Mouse (Mus musculus): Measurements from ENCODE around the gene Prame. TPM values are rescaled to one million over a fixed set of nuclear protein-coding genes. Genes with fewer than 3 reads are reported as not detected.

The Prame gene
- total RNA-seq (2012; rRNA removed): 0.08 TPM in 2 replicates
- not detected in 2 replicates for total RNA-seq (2014; rRNA removed)
- not detected in 2 replicates for polyA plus RNA-seq (2012; ENCODE audit: insufficient read length, low read depth)

- Histone ChIP-seq H3K27ac (ENCODE audit: insufficient read depth, low read depth) (no peak within 1 kb of the TSS), H3K9ac (ENCODE audit: insufficient read depth, low read depth) (no peak within 1 kb of the TSS), H3K79me2 (replicated peaks; ENCODE audit: control insufficient read depth, extremely low read depth, insufficient read depth, poor library complexity, severe bottlenecking) (no peaks in the 10 kb centered on the region), H3K27me3 (replicated peaks) (no peaks in the 10 kb centered on the region), H3K4me3 (replicated peaks in 1 of 3; ENCODE audit: low read depth in 2 of 3, low read length in 2 of 3, poor library complexity in 1 of 3) (no peak within 1 kb of the TSS), H3K4me1 (ENCODE audit: control insufficient read depth in 1 of 2, insufficient read depth in 2 of 2) (no peaks in the 10 kb centered on the region), H3K4me2 (ENCODE audit: insufficient read depth, low read depth, poor library complexity, severe bottlenecking) (no peak within 1 kb of the TSS), H3K9me3 (replicated peaks; ENCODE audit: low read length) (no peaks in the 10 kb centered on the region), H3K36me3 (replicated peaks in 1 of 2; ENCODE audit: control insufficient read depth in 1 of 2, insufficient read depth in 1 of 2, low read length in 1 of 2) (no peaks in the 10 kb centered on the region)
- TF ChIP-seq TBP (conservative IDR thresholded peaks at IDR 0.05; ENCODE audit: low read depth, low read length) (no peak), CHD1 (IDR thresholded peaks at IDR 0.05; ENCODE audit: low read depth, low read length) (no peak), MAX (IDR thresholded peaks at IDR 0.05; ENCODE audit: low read length) (no peak), USF1 (IDR thresholded peaks at IDR 0.05; ENCODE audit: low read depth, low read length) (peak; percentile 14; the same call in 1 of the 2 replicates)
- in situ Hi-C loops (cut with MboI; ENCODE audit: low pct_ligation_motif_present, low pct_unique_long_range_greater_than_20kb, low sequenced_read_pairs): no loop called here
- no peak for DNase-seq (ENCODE audit: extremely low read depth)
- dilution Hi-C loops (cut with MboI; ENCODE audit: extremely low pct_ligation_motif_present, extremely low pct_unique_long_range_greater_than_20kb, low sequenced_read_pairs): no loop called here
Measured at GRCm38 (mm10) chrX:135627605-135628004, at the start of gene Prame. TSS of gene Prame (minus strand) at chrX:135627705.

GRCm38 (mm10) chrX:135652173-135652772, 24.8 kb upstream of the Prame start:
- no peaks in the 10 kb centered on the region for H3K9me3 ChIP-seq (replicated peaks; ENCODE audit: low read length)
- in situ Hi-C loops (cut with MboI; ENCODE audit: low pct_ligation_motif_present, low pct_unique_long_range_greater_than_20kb, low sequenced_read_pairs) (loop anchor here (25.0 kb wide), 1 partner anchor 160 kb away; no protein-coding TSS in a partner anchor), dilution Hi-C loops (cut with MboI; ENCODE audit: extremely low pct_ligation_motif_present, extremely low pct_unique_long_range_greater_than_20kb, low sequenced_read_pairs) (no loop called here)
- H3K27ac ChIP-seq (ENCODE audit: insufficient read depth, low read depth): no peak overlapping the region
- no peaks in the 10 kb centered on the region for H3K79me2 ChIP-seq (replicated peaks; ENCODE audit: control insufficient read depth, extremely low read depth, insufficient read depth, poor library complexity, severe bottlenecking)
- TF ChIP-seq ZKSCAN1 (IDR thresholded peaks at IDR 0.05; ENCODE audit: borderline replicate concordance, low read depth, low read length) (no peak), E2F4 (IDR thresholded peaks at IDR 0.05; ENCODE audit: insufficient replicate concordance, low read depth, low read length) (no peak), ZC3H11A (IDR thresholded peaks at IDR 0.05; ENCODE audit: low read depth, low read length) (no peak), NELFE (IDR thresholded peaks at IDR 0.05; ENCODE audit: low read depth, low read length) (no peak), RAD21 (IDR thresholded peaks at IDR 0.05; ENCODE audit: low read depth, low read length) (peak; percentile 60), USF1 (IDR thresholded peaks at IDR 0.05; ENCODE audit: low read depth, low read length) (no peak), ZMIZ1 (IDR thresholded peaks at IDR 0.05; ENCODE audit: low read depth, low read length) (no peak), SIN3A (IDR thresholded peaks at IDR 0.05; ENCODE audit: low read length) (no peak), JUN (IDR thresholded peaks at IDR 0.05; ENCODE audit: insufficient read depth, low read depth, low read length) (no peak), GABPA (IDR thresholded peaks at IDR 0.05; ENCODE audit: insufficient replicate concordance, low read depth, low read length) (no peak), ZNF384 (IDR thresholded peaks at IDR 0.05; ENCODE audit: low read depth, low read length) (peak; percentile 34; the same call in 1 of the 2 replicates), POLR2AphosphoS2 (IDR thresholded peaks at IDR 0.05; ENCODE audit: low read depth, low read length) (no peak), TCF12 (IDR thresholded peaks at IDR 0.05; ENCODE audit: low read depth, low read length) (no peak), ETS1 (conservative IDR thresholded peaks at IDR 0.05; ENCODE audit: low read depth, low read length) (no peak), MAZ (IDR thresholded peaks at IDR 0.05; ENCODE audit: low read depth, low read length) (no peak), SMC3 (IDR thresholded peaks at IDR 0.05; ENCODE audit: low read depth, low read length) (peak; percentile 62), HCFC1 (IDR thresholded peaks at IDR 0.05; ENCODE audit: low read depth, low read length) (no peak), PAX5 (IDR thresholded peaks at IDR 0.05; ENCODE audit: low read length) (no peak), NRF1 (IDR thresholded peaks at IDR 0.05; ENCODE audit: low read depth, low read length) (no peak), MAFK (IDR thresholded peaks at IDR 0.05; ENCODE audit: insufficient replicate concordance, low read length) (no peak), MXI1 (IDR thresholded peaks at IDR 0.05; ENCODE audit: low read depth, low read length) (no peak), CTCF (conservative IDR thresholded peaks at IDR 0.05 in 1 of 2, IDR thresholded peaks at IDR 0.05 in 1 of 2; ENCODE audit: low read depth in 2 of 2, low read length in 2 of 2) (peak; percentile 11 to 71; a peak in 2 of 4 replicates), MYC (IDR thresholded peaks at IDR 0.05; ENCODE audit: low read depth, low read length) (no peak), JUND (conservative IDR thresholded peaks at IDR 0.05; ENCODE audit: low read depth, low read length) (no peak), RCOR1 (conservative IDR thresholded peaks at IDR 0.05; ENCODE audit: low read depth, low read length) (no peak)
- no peak overlapping the region for H3K4me3 ChIP-seq (replicated peaks in 1 of 3; ENCODE audit: low read depth in 2 of 3, low read length in 2 of 3, poor library complexity in 1 of 3)
- no peaks in the 10 kb centered on the region for H3K27me3 ChIP-seq (replicated peaks)
- H3K4me2 ChIP-seq (ENCODE audit: insufficient read depth, low read depth, poor library complexity, severe bottlenecking): no peak overlapping the region
- no peaks in the 10 kb centered on the region for H3K4me1 ChIP-seq (ENCODE audit: control insufficient read depth in 1 of 2, insufficient read depth in 2 of 2)
- H3K9ac ChIP-seq (ENCODE audit: insufficient read depth, low read depth): no peak overlapping the region
- DNase-seq (ENCODE audit: extremely low read depth): peak; percentile 57
- H3K36me3 ChIP-seq (replicated peaks in 1 of 2; ENCODE audit: control insufficient read depth in 1 of 2, insufficient read depth in 1 of 2, low read length in 1 of 2): peaks cover 0 to 2% of the 10 kb centered on the region in 2 experiments

Measured in CH12.LX (cell line).